Mouse (Mus musculus) thymus, adult 2 months (tissue): ENCODE data around the gene Lrch1. TPM values are rescaled to one million over a fixed set of nuclear protein-coding genes. Genes with fewer than 3 reads are reported as not detected.

Experiments
- DNase-seq: peaks from one replicate; pipeline ENCODE4 v3.0.0; 2021
- H3K27ac ChIP-seq: fragments of 200-500 bp; 2 replicates; pipeline ENCODE4 v1.5.1; 2012; ENCODE audit warnings: low read length, control low read depth; ENCODE audit not compliant: control insufficient read depth, insufficient read depth
- H3K27me3 ChIP-seq: fragments of 200-500 bp; 2 replicates; pipeline ENCODE4 v1.6.1; 2012; ENCODE audit warnings: mild to moderate bottlenecking, low read length, moderate library complexity, mixed read lengths; ENCODE audit not compliant: control insufficient read depth, insufficient read depth
- H3K36me3 ChIP-seq: fragments of 200-500 bp; 2 replicates; pipeline ENCODE4 v1.6.1; 2012; ENCODE audit warnings: mild to moderate bottlenecking, low read length, moderate library complexity; ENCODE audit not compliant: control insufficient read depth, insufficient read depth
- H3K4me1 ChIP-seq: fragments of 200-500 bp; replicated peaks from 2 replicates; pipeline ENCODE4 v1.6.1; 2012; ENCODE audit warnings: low read length; ENCODE audit not compliant: control insufficient read depth, insufficient read depth
- H3K4me3 ChIP-seq: fragments of 200-500 bp; 2 replicates; pipeline ENCODE4 v1.5.1; 2012; ENCODE audit warnings: mild to moderate bottlenecking, low read length, control low read depth, moderate library complexity; ENCODE audit not compliant: control insufficient read depth, insufficient read depth
- CTCF ChIP-seq: fragments of 200-500 bp; IDR thresholded peaks from 2 replicates; pipeline ENCODE4 v1.5.1; 2012; ENCODE audit warnings: mild to moderate bottlenecking, control low read depth, low read length, moderate library complexity, borderline replicate concordance; ENCODE audit not compliant: control insufficient read depth, poor library complexity, insufficient read depth; ENCODE audit errors: extremely low read depth
- POLR2A ChIP-seq: fragments of 200-500 bp; IDR thresholded peaks from 2 replicates; pipeline ENCODE4 v1.6.1; 2012; ENCODE audit warnings: mild to moderate bottlenecking, low read length, control low read depth, moderate library complexity; ENCODE audit not compliant: control insufficient read depth, poor library complexity, insufficient read depth; ENCODE audit errors: extremely low read depth
- WGBS: fragments of 180-500 bp; shearing (Covaris S2); methylation state at CpG from one replicate; pipeline ENCODE4 v1.1.7; 2018; 5-methylcytosine and 5-hydroxymethylcytosine counted together
- polyA plus RNA-seq: library from polyadenylated mRNA; depleted of rRNA; stranded (reverse); fragments of >200 nt; gene quantifications from 2 replicates; pipeline ENCODE4 v1.2.3, GENCODE M21; 2012

Gene Lrch1
- polyA plus RNA-seq, 1 experiment: 27.5 TPM

DNA sequence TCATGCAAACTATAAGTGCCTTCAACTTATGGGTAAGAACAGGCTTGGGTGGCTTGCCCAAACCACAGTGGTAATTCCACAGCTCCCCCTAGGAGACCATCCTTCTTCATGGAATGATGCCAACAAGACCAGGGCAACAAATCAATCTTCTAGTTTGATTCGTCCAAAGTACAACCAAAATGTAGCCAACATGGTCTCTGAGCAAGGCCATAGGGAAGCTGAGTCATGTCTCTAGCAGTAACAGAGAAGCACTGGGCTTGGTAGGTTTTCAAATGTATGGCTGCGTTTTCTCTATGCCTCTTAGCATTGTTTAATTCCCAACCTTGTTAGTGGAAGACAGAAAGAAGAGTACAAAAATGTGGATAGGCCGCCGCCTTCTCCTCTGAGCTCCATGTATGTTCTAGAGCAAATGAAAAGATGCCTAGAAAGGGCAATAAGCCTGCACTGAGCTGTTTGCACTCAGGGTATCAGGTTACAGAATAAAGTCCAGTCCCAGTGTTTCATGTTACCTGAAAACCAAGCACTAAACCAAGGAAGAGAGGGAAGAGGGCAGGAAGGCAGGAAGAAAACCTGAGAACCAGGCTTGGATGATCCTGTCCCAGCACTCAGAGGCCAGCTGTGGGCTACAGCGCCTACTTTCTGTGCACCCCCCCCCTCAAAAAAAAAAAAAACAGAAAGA lies 82.7 kb downstream of the Lrch1 start:
- H3K27ac ChIP-seq: no peak overlapping the region
- WGBS: 86% methylated on average over 5 of the region's 5 CpGs

DNA sequence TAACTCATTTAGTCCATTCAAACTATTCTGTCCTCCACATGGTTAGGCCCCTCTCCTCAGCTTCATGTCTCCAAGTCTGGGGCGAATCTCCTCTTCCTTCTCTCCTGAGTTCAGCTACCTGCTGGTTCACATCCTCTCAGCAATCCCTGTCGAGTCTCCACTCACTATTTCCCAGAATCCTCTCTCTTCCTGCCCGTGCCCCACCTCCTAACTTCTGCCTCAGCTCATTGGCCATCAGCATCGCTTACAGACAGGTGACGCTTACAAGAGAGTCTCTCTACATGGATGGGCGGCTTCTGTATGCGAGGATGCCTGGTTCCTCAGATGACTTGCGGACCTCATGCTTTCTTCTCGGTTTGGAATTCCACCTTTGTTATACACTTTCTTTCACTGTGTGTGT lies 86.2 kb downstream of the Lrch1 start:
- no peaks in the 10 kb centered on the region; the same call in 1 of the 2 replicates for H3K36me3 ChIP-seq
- WGBS: 93% methylated on average over 9 of the region's 9 CpGs
- no peak overlapping the region for H3K27ac ChIP-seq
- no peaks in the 10 kb centered on the region for H3K27me3 ChIP-seq
- no peak for TF ChIP-seq POLR2A
- no peak for TF ChIP-seq CTCF
- H3K4me1 ChIP-seq: 0 out of 2 replicates have a peak, but pooled peaks cover 3% of the 10 kb centered on the region
- no peak for DNase-seq
- H3K4me3 ChIP-seq: no peak overlapping the region

More for the DNA sequence above, 82.7 kb downstream of the Lrch1 start:
- no peak for DNase-seq
- H3K4me3 ChIP-seq: no peak overlapping the region
- no peaks in the 10 kb centered on the region for H3K27me3 ChIP-seq
- H3K36me3 ChIP-seq: no peaks in the 10 kb centered on the region
- no peak for TF ChIP-seq CTCF
- TF ChIP-seq POLR2A: no peak
- peaks cover 5% of the 10 kb centered on the region; the same call in 1 of the 2 replicates for H3K4me1 ChIP-seq

GRCm38 (mm10) chr14:74859154-74859553 lies 88.5 kb downstream of the Lrch1 start:
- peaks cover 4% of the 10 kb centered on the region for H3K36me3 ChIP-seq
- no peak for TF ChIP-seq POLR2A
- TF ChIP-seq CTCF: no peak
- DNase-seq: no peak
- H3K4me3 ChIP-seq: no peak overlapping the region
- 97% methylated on average over 1 of the region's 1 CpGs for WGBS
- H3K27me3 ChIP-seq: no peaks in the 10 kb centered on the region
- H3K4me1 ChIP-seq: 0 out of 2 replicates have a peak, but pooled peaks cover 3% of the 10 kb centered on the region
- H3K27ac ChIP-seq: no peak overlapping the region

DNA sequence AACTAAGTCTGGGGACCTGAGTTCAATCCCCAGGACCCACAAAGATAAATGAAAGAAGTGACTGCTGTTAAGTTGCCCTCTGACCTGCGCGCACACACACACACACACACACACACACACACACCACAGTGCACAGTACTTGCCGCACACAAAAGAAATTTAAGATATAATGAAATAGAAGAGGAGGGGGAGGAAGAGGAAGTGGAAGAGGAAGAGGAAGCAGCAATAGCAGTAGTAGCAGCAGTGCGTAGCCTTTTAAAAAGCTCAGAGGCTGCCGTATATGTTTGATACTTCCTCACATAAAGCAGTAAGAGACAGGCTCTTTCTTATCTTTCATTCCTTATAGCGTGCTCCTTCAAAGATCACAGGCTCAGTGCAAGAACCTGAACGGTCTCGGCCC lies 92.2 kb downstream of the Lrch1 start:
- H3K4me1 ChIP-seq: peaks cover 2% of the 10 kb centered on the region; the same call in 1 of the 2 replicates
- H3K27ac ChIP-seq: no peak overlapping the region
- no peak overlapping the region for H3K4me3 ChIP-seq
- H3K27me3 ChIP-seq: no peaks in the 10 kb centered on the region
- peaks cover 4% of the 10 kb centered on the region for H3K36me3 ChIP-seq
- WGBS: 81% methylated on average over 8 of the region's 8 CpGs
- TF ChIP-seq CTCF (no peak), POLR2A (no peak)
- DNase-seq: no peak

- H3K4me1 ChIP-seq: peaks cover 2% of the 10 kb centered on the region; the same call in 1 of the 2 replicates
- no peak for DNase-seq
- WGBS: 97% methylated on average over 4 of the region's 4 CpGs
- no peak overlapping the region for H3K27ac ChIP-seq
- no peaks in the 10 kb centered on the region for H3K27me3 ChIP-seq
- TF ChIP-seq CTCF (no peak), POLR2A (no peak)
- H3K36me3 ChIP-seq: peaks cover 4% of the 10 kb centered on the region
- H3K4me3 ChIP-seq: no peak overlapping the region
Measured at GRCm38 (mm10) chr14:74853759-74854100, 93.9 kb downstream of the Lrch1 start.

DNA sequence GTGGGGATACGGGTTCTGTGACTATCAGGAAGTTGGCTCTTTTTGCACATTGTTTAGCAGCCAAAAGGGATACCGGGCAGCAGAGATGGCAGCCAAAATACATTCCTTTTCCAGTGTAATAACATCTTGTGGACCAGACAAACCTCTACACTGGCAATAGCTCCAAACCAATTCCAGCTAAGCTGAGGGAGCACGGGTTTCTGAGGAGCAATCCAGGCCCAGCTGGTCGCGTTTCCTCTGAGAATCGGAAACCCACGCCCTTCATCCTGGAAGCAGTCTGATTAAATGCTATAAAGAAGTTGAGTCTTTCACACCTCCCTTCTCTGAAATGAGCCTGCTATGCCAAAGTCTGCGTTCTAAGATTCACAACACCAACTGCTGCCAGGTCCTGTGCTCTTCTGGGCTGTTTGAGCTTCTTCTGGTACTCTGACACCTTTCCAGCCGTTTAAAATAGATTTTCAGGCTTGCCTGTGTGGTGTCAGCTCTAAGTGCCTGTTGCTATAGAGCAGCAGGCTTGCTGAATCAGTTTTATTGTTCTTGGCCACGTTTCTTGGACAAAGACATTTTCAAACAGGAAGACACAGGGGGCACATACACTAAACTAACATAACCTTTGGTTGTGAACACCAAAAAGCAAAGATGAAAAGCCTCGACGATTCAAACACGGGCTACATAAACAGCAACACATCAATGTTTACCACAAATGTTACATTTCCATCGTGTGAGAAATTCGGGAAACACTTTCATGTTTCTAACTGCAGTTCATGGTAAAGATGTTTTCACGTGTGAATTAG lies 94.5 kb downstream of the Lrch1 start:
- peaks cover 2% of the 10 kb centered on the region; the same call in 1 of the 2 replicates for H3K4me1 ChIP-seq
- no peak for DNase-seq
- TF ChIP-seq CTCF: no peak
- TF ChIP-seq POLR2A: no peak
- no peaks in the 10 kb centered on the region for H3K27me3 ChIP-seq
- 81% methylated on average over 16 of the region's 16 CpGs for WGBS
- peaks cover 4% of the 10 kb centered on the region for H3K36me3 ChIP-seq
- H3K4me3 ChIP-seq: no peak overlapping the region
- H3K27ac ChIP-seq: no peak overlapping the region

- no peak for DNase-seq
- Histone ChIP-seq H3K27me3 (no peaks in the 10 kb centered on the region), H3K4me1 (peaks cover 9% of the 10 kb centered on the region), H3K4me3 (no peak overlapping the region), H3K36me3 (peaks cover 4% of the 10 kb centered on the region), H3K27ac (no peak overlapping the region)
- no peak for TF ChIP-seq CTCF
- 91% methylated on average over 9 of the region's 9 CpGs for WGBS
Measured at GRCm38 (mm10) chr14:74851866-74852265, 95.8 kb downstream of the Lrch1 start.
